Mouse (Mus musculus) C2C12 (cell line): ENCODE results near the gene Ets1.

Source experiments
- CTCF ChIP-seq: IDR thresholded peaks from one replicate; pipeline ENCODE4 v1.5.1; 2011; ENCODE audit not compliant: control insufficient read depth, insufficient read depth, insufficient read length
- MAX ChIP-seq: IDR thresholded peaks from one replicate; pipeline ENCODE4 v1.6.1; 2011; ENCODE audit warnings: mild to moderate bottlenecking, control low read depth
- USF1 ChIP-seq: IDR thresholded peaks from one replicate; pipeline ENCODE4 v1.6.1; 2011; ENCODE audit warnings: low read depth, mild to moderate bottlenecking, control low read depth, moderate library complexity

- TF ChIP-seq USF1: no peak
- TF ChIP-seq CTCF: no peak
- TF ChIP-seq MAX: no peak
These were observed 85.1 kb downstream of the Ets1 start for GRCm38 (mm10) chr9:32721081-32721480.
